Mouse (Mus musculus) megakaryocyte, embryonic 14.5 days (primary cell): ENCODE data around the gene Reep3. TPM values are rescaled to one million over a fixed set of nuclear protein-coding genes. Genes with fewer than 3 reads are reported as not detected.
"Not testable (repeated sequence)": the region's sequence is repeated elsewhere in the genome, so short reads cannot be mapped to it uniquely, and the experiment has no call there.

Experiments used
- H3K27me3 ChIP-seq: replicated peaks from 2 replicates; pipeline ENCODE3; 2012; ENCODE audit warnings: inconsistent platforms
- H3K36me3 ChIP-seq: replicated peaks from 2 replicates; pipeline ENCODE3; 2012; ENCODE audit warnings: low read length, inconsistent platforms, mixed read lengths
- H3K4me1 ChIP-seq: 2 replicates; pipeline ENCODE4 v1.6.1; 2012; ENCODE audit warnings: inconsistent platforms
- H3K4me3 ChIP-seq: replicated peaks from 2 replicates; pipeline ENCODE3; 2012; ENCODE audit warnings: moderate library complexity, mild to moderate bottlenecking, inconsistent platforms
- H3K9me3 ChIP-seq: 2 replicates; pipeline ENCODE4 v1.6.1; 2012; ENCODE audit warnings: inconsistent platforms
- FLI1 ChIP-seq: IDR thresholded peaks from 2 replicates; pipeline ENCODE4 v1.6.1; 2012; ENCODE audit warnings: low read length, inconsistent platforms, mixed read lengths
- GATA1 ChIP-seq: IDR thresholded peaks from 3 replicates; pipeline ENCODE4 v1.6.1; 2012; ENCODE audit warnings: mixed read lengths, low read length, inconsistent platforms, borderline replicate concordance
- polyA plus RNA-seq: library from polyadenylated mRNA; stranded (reverse); fragments of >175 nt; gene quantifications from 2 replicates; pipeline ENCODE4 v1.2.3, GENCODE M21; 2012; ENCODE audit warnings: low replicate concordance; ENCODE audit not compliant: insufficient read depth

The Reep3 gene
- polyA plus RNA-seq, 1 experiment, result 0.97 TPM

DNA sequence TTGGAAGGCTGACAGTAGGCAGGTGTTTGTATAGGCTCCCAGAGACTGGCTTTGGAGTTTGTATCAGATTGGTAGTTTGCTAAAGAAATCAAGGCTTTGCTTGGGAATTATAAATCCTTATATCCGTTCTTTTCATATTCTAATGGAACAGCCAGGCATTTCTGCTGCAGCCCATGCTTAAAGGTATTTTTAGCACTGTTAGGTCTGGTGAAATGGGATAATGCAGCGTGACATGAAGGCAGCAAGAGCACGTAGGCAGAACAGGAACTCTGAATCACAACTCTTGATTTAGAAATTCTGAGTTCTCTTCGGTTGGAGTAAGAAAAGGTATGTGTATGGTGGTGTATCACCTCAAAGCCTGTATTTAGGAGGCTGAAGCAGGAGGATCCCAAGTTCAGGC lies 27.4 kb upstream of the Reep3 start:
- Histone ChIP-seq H3K27me3 (peaks cover 9% of the 10 kb centered on the region), H3K9me3 (no peaks in the 10 kb centered on the region), H3K4me3 (no peak overlapping the region), H3K4me1 (peaks cover 49% of the 10 kb centered on the region), H3K36me3 (peaks cover 2% of the 10 kb centered on the region)
- TF ChIP-seq FLI1, result no peak
- TF ChIP-seq GATA1, result no peak

DNA sequence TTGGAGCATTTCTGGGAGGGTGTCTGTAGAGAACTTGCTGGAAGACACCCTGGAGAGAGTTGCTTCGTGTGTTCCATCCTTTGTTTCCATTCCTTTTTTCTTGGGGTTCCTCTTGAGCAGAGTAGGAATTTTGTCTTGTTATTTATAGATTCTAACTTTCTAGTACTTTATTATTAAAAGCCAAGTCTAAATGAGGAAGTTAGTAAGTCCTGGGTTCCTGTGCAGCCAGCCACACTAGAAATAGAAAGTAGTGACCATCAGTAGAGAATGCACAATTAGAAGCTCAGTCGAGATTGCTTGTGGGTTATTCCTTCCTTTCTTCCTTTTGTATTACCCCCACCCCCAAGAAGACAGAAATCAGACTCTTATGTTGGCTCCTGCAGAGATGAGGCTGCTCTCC lies 27.0 kb upstream of the Reep3 start:
- Histone ChIP-seq H3K36me3 (peaks cover 2% of the 10 kb centered on the region), H3K4me3 (no peak overlapping the region), H3K27me3 (peaks cover 9% of the 10 kb centered on the region), H3K9me3 (no peaks in the 10 kb centered on the region), H3K4me1 (peaks cover 50% of the 10 kb centered on the region)
- no peak for TF ChIP-seq GATA1
- no peak for TF ChIP-seq FLI1

DNA sequence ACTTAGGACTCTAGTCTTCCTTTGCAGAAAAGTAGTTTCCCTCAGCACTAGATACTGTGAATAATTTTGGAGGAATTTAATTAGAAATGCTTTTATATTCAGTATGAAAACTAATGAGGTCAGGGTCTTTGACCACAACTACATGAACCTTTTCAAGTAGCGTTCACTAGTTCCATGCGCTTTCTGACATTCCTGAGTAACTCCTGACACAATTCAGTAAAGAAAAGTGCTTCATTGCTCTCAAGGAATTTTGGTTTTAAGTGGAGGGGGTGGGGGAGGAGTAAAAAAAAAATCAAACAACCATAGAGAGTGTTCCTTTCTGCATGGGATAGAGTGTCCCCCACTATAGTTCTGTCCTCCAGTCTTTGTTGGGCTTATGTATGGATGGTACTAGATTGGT lies 23.9 kb upstream of the Reep3 start:
- Histone ChIP-seq H3K4me3 (no peak overlapping the region), H3K4me1 (peaks cover 46% of the 10 kb centered on the region), H3K36me3 (peaks cover 11% of the 10 kb centered on the region), H3K27me3 (no peaks in the 10 kb centered on the region), H3K9me3 (no peaks in the 10 kb centered on the region)
- TF ChIP-seq GATA1 (no peak), FLI1 (no peak)

DNA sequence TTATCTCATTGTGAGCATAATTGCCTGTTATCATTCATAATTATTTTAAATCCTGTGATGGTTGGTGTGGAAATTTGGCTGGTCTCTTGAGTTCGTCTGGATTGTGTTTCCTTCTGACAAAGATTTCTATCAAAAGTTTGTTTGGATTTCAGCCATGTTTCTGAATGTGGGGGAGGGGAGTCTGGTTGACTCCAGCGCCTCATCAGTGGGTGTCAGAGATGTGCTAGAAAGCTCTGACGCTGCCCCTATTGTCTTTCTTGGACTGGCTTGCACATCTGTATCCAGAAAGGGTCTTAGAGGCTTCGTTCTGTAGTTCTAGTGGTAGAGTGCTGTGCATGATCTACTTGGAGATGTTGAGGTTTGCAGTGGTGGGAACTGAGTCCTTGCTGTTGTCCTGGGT lies 23.4 kb upstream of the Reep3 start:
- Histone ChIP-seq H3K4me3 (no peak overlapping the region), H3K9me3 (no peaks in the 10 kb centered on the region), H3K27me3 (no peaks in the 10 kb centered on the region), H3K36me3 (peaks cover 11% of the 10 kb centered on the region), H3K4me1 (peaks cover 46% of the 10 kb centered on the region)
- no peak for TF ChIP-seq FLI1
- no peak for TF ChIP-seq GATA1

DNA sequence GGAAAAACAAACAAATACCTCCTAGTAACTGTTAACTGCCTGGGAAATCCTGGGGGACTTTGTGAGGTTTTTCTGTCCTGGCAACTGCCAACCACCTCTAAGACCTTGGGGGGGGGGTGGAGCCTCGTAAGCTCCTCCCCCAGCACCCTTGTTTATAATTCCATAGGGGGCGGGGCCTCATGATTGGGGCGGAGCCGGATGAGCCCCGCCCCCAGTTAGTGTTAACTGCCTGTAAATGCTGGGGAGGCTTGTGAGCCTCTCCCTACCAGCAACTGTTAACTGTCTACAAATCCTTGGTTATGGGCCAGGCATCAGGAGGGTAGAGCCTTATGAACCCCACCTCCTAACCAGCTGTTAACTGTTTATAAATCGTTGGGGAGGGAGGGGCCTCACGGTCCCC lies 22.5 kb upstream of the Reep3 start:
- TF ChIP-seq GATA1, result no peak
- no peak for TF ChIP-seq FLI1
- H3K36me3 ChIP-seq, result peaks cover 12% of the 10 kb centered on the region
- H3K27me3 ChIP-seq, result no peaks in the 10 kb centered on the region
- H3K4me1 ChIP-seq, result peaks cover 48% of the 10 kb centered on the region
- no peak overlapping the region for H3K4me3 ChIP-seq
- H3K9me3 ChIP-seq, result no peaks in the 10 kb centered on the region

DNA sequence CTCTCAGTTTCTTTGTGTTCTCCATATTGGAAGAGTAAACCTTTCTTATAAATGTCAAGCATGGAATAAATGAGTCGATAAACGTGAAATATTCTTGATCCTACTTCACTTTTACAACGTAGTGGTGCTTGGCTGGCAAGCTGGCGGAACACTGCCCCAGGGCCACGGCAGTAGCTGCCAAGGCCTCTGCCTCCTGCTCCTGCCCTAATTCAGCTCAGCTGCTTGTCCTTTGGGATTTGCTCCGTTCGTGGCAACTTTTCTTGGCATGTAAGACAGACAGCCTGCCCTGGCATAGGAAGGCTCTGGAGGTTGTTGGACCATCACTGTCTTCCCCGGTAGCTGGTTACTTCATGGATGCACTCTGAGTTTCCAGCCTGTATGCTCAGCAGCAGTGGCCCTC lies 19.5 kb upstream of the Reep3 start:
- Histone ChIP-seq H3K4me1 (peaks cover 52% of the 10 kb centered on the region), H3K4me3 (peak overlapping the region; percentile 18), H3K36me3 (peaks cover 14% of the 10 kb centered on the region), H3K9me3 (no peaks in the 10 kb centered on the region), H3K27me3 (no peaks in the 10 kb centered on the region)
- TF ChIP-seq GATA1 (no peak), FLI1 (no peak)

DNA sequence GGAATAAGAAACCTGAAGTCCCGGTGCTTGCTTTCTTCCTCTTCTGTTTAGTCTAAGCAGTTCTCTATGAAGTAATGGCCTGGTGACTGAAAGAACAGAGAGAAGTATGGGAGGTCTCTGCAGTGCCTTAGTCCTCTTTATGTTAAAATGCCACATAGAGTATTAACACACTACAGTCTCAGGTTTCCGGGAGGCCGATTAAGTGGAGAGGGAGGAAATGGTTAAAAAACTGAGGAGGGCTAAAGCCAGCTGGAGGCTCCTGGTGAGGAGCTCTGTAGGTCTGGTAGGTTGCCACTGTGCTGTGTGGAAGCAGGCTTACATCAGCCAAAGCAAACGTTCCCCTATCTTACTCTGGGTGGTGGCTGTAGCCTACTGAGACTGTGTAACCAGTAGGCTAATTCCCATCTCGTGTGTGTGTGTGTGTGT lies 18.9 kb upstream of the Reep3 start:
- Histone ChIP-seq H3K4me1 (peaks cover 57% of the 10 kb centered on the region), H3K9me3 (no peaks in the 10 kb centered on the region), H3K4me3 (peak overlapping the region; percentile 28), H3K27me3 (no peaks in the 10 kb centered on the region), H3K36me3 (peaks cover 18% of the 10 kb centered on the region)
- TF ChIP-seq GATA1, result no peak

DNA sequence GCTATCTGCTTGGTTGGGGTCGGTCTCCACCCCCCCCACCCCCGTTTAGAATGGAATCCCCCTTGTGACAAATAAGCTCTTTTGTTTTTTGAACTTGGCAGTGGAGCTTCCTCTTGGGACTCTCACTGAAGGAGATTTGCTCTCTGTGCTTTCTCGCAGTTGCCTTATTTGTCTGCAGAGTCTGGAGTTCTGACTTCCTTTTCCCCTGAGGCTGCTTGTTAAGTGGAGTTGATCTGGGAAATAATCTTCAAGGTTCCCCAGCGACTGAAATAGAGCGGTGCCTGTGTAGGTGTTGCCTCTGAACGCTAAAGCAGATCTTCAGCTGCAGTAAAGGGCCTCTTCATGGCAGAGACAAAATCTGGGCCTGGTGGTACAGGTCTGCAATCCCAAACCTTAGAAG lies 18.4 kb upstream of the Reep3 start:
- Histone ChIP-seq H3K4me3 (peak overlapping the region; percentile 1), H3K4me1 (peaks cover 62% of the 10 kb centered on the region), H3K36me3 (peaks cover 22% of the 10 kb centered on the region), H3K27me3 (no peaks in the 10 kb centered on the region), H3K9me3 (no peaks in the 10 kb centered on the region)
- TF ChIP-seq GATA1, result no peak
- no peak for TF ChIP-seq FLI1

DNA sequence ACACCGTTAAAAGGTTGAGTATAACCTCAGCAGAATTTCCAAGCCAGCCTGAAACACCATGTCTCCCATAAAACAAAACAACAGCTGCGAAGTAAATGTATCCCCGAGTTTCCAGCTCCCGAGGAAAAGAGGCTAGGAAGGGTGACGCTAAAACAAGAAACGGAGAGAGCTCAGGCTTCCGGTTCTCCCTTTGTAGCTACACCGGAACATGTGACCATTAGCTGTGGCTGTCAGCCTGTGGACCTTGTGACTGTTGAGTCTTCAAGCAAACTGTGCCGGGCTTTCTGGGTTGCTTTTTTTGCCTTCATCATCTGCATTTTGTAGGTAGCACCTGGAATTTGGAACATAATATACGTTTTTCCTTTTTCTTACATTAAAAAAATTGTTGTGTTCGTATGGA lies 17.1 kb upstream of the Reep3 start:
- Histone ChIP-seq H3K4me3 (no peak overlapping the region), H3K27me3 (no peaks in the 10 kb centered on the region), H3K36me3 (peaks cover 33% of the 10 kb centered on the region), H3K4me1 (peaks cover 60% of the 10 kb centered on the region), H3K9me3 (no peaks in the 10 kb centered on the region)
- TF ChIP-seq GATA1 (no peak), FLI1 (no peak)

DNA sequence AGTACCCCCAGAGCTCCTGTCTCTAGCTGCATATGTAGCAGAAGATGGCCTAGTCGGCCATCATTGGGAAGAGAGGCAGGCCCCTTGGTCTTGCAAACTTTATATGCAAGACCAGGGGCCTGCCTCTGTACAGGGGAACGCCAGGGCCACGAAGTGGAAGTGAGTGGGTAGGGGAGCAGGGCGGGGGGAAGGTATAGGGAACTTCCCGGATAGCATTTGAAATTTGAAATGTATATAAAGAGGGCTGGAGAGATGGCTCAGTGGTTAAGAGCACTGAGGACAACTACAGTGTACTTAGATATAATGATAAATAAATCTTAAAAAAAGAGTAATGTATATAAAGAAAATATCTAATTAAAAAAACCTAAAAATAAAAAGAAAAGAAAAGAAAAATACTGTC lies 16.2 kb upstream of the Reep3 start:
- H3K4me3 ChIP-seq, H3K9me3 ChIP-seq, H3K27me3 ChIP-seq: not testable (repeated sequence)
- peaks cover 61% of the 10 kb centered on the region for H3K4me1 ChIP-seq
- peaks cover 41% of the 10 kb centered on the region for H3K36me3 ChIP-seq

DNA sequence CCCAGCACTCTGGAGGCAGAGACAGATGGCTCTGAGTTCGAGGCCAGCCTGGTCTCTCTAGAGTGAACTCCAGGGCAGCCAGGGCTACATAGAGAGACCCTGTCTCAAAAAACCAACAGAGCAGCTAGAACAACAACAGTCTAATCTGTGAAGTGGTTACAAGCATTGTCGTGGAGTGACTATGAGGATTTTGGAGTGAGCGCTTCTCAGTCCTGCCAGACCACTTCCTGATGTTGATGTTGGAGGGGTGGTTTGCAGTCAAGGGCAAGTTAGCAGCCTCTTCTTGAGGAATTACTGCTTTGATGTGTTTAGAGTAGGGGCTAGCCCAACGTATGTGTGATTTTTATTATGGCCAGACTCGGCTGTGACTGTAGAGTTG lies 15.0 kb upstream of the Reep3 start:
- Histone ChIP-seq H3K36me3 (peaks cover 50% of the 10 kb centered on the region), H3K4me1 (peaks cover 63% of the 10 kb centered on the region)

More for the DNA sequence above, 15.0 kb upstream of the Reep3 start:
- H3K9me3 ChIP-seq, result no peaks in the 10 kb centered on the region
- peak overlapping the region; percentile 28 for H3K4me3 ChIP-seq
- TF ChIP-seq FLI1 (no peak), GATA1 (no peak)
- H3K27me3 ChIP-seq, result no peaks in the 10 kb centered on the region
